Mouse (Mus musculus) right cerebral cortex, postnatal 4 days (tissue): ENCODE results near the gene Tbl1x.
"Not testable (repeated sequence)": the region's sequence is repeated elsewhere in the genome, so short reads cannot be mapped to it uniquely, and the experiment has no call there.

Source experiments
- DNase-seq: peaks from one replicate; pipeline ENCODE4 v3.0.0-alpha.2; 2022

The Tbl1x gene

GRCm38 (mm10) chrX:77510371-77511300, at the start of gene Tbl1x:
Tbl1x (plus strand) TSS chrX:77511013.
- peak; percentile 74 for DNase-seq

- no peak for DNase-seq
Observed at GRCm38 (mm10) chrX:77469216-77469615, 41.6 kb upstream of the Tbl1x start.

- DNase-seq = no peak
Observed at GRCm38 (mm10) chrX:77472858-77473257, 38.0 kb upstream of the Tbl1x start.

GRCm38 (mm10) chrX:77473511-77473910, 37.3 kb upstream of the Tbl1x start:
- DNase-seq = no peak

- DNase-seq = no peak
Observed at GRCm38 (mm10) chrX:77474551-77474950, 36.3 kb upstream of the Tbl1x start.

- no peak for DNase-seq
Observed at GRCm38 (mm10) chrX:77477526-77477925, 33.3 kb upstream of the Tbl1x start.

- DNase-seq = no peak
Observed at GRCm38 (mm10) chrX:77487922-77488799, 22.7 kb upstream of the Tbl1x start.

GRCm38 (mm10) chrX:77490127-77490526, 20.7 kb upstream of the Tbl1x start:
- DNase-seq = no peak

GRCm38 (mm10) chrX:77509149-77509548, 1.7 kb upstream of the Tbl1x start:
- DNase-seq = peak; percentile 70

GRCm38 (mm10) chrX:77509776-77510175, 1.0 kb upstream of the Tbl1x start:
- DNase-seq = peak; percentile 17

- DNase-seq = peak; percentile 50
Observed at GRCm38 (mm10) chrX:77511301-77511993, 634 bp downstream of the Tbl1x start.

- peak; percentile 6 for DNase-seq
Observed at GRCm38 (mm10) chrX:77511994-77512485, 1.2 kb downstream of the Tbl1x start.

- DNase-seq = no peak
Observed at GRCm38 (mm10) chrX:77517274-77518085, 6.7 kb downstream of the Tbl1x start.

- no peak for DNase-seq
Observed at GRCm38 (mm10) chrX:77518929-77519328, 8.1 kb downstream of the Tbl1x start.

GRCm38 (mm10) chrX:77522842-77523375, 12.1 kb downstream of the Tbl1x start:
- DNase-seq = no peak

- DNase-seq = no peak
Observed at GRCm38 (mm10) chrX:77525179-77525578, 14.4 kb downstream of the Tbl1x start.

- no peak for DNase-seq
Observed at GRCm38 (mm10) chrX:77528401-77528800, 17.6 kb downstream of the Tbl1x start.

- no peak for DNase-seq
Observed at GRCm38 (mm10) chrX:77530997-77531396, 20.2 kb downstream of the Tbl1x start.

GRCm38 (mm10) chrX:77533922-77534321, 23.1 kb downstream of the Tbl1x start:
- no peak for DNase-seq

GRCm38 (mm10) chrX:77539770-77540169, 29.0 kb downstream of the Tbl1x start:
- not testable (repeated sequence) for DNase-seq

- DNase-seq = no peak
Observed at GRCm38 (mm10) chrX:77544003-77544402, 33.2 kb downstream of the Tbl1x start.

GRCm38 (mm10) chrX:77544550-77544949, 33.7 kb downstream of the Tbl1x start:
- DNase-seq = no peak
